Mouse (Mus musculus) brain, adult 2 months (tissue): ENCODE data around the gene Rsad1.

Experiments
- DNase-seq: peaks from one replicate; pipeline ENCODE4 v3.0.0; 2011; ENCODE audit warnings: low read depth, low spot score

The Rsad1 gene

GRCm38 (mm10) chr11:94491749-94492099, 57.3 kb downstream of the Rsad1 start:
- DNase-seq = no peak

GRCm38 (mm10) chr11:94491035-94491748, 57.9 kb downstream of the Rsad1 start:
- DNase-seq = peak; percentile 61
